Mouse (Mus musculus) c-Kit-positive CD71-negative TER-119-negative erythroid progenitor cells, embryonic 14.5 days (primary cell): ENCODE results near the gene Il2ra.
A peak's percentile ranks its signal among the peaks of the same experiment; 100 is the strongest.

ENCODE experiments used
- DNase-seq: peaks from one replicate; pipeline ENCODE4 v3.0.0-alpha.2; 2013; ENCODE audit warnings: low read depth

Il2ra gene

DNA sequence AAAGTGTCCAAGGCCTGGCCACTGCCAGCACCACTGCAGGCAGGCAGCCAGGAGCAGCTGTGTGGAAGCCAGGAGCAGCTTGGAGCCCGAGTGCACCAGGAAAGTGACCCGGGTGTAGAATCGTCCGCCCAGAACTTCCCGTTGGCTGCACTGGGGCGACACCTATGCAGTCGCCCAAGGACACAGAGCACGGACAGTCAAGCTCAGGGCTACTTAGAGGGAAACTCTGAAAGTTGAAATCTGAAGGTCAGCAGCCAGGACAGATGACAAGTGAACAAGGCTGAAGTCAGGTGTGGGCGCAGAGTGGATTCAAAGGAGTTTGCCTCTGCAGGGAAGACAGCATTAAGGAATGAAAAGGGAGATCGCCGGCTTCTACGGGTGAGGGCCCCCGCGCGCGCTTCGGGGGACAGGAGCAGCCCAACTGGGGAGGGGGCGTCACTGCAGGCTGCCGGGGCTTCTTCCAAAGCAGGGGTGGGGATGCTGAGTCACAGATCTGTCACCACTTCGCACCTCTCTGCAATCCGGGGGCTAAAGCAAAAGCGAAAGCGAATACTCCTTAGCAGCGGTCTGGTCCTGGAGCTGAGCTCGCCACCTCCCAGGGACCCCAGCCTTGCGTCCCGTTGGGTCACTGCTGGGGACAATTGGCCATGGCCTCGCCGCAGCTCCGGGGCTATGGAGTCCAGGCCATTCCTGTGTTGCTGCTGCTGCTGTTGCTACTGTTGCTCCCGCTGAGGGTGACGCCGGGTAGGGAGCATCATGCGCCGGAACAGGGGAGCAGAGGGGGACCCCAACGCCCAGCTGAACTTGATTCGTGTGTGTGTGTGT lies 62.8 kb downstream of the Il2ra start, which contains the start of gene Il15ra:
Gene Il15ra (plus strand): TSS at position 90 of the 825 bp plus-strand sequence.
- peak; percentile 32 for DNase-seq

DNA sequence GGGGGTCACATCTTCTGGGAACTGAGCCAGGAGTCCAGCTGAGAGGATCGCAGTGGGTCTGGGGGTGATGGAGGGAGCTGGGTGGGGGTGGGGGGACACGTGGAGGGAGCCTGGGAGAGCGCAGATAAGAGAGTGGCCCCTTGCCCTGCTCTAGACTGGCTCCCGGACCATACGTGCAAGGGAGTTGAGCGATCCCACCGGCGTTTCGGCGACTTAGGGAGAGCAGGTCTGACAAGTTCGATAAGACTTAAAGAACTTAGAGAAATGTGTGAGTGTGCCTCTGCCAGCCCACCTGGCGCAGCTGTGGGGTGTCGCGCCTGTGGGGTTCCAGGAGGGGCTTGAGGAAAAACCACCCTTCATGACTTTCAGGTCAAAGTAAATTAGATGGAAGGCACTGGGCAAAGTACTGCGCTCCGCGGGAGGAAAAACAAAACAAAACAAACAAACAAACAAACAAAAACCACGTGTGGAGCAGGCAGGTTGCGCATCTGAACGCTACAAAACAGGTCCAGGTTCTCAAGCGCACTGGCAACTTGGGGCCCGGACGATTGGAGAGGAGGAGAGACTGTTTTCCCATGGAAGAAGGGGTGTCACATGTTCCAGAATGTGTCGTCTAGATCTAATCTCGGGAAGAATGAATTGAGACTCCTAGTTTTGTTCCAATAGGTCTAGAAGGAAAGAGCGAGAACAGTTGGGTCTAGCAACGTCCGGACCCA lies 63.6 kb downstream of the Il2ra start:
- no peak for DNase-seq

GRCm38 (mm10) chr2:11706746-11707065 lies 64.1 kb downstream of the Il2ra start:
- DNase-seq, result no peak

DNA sequence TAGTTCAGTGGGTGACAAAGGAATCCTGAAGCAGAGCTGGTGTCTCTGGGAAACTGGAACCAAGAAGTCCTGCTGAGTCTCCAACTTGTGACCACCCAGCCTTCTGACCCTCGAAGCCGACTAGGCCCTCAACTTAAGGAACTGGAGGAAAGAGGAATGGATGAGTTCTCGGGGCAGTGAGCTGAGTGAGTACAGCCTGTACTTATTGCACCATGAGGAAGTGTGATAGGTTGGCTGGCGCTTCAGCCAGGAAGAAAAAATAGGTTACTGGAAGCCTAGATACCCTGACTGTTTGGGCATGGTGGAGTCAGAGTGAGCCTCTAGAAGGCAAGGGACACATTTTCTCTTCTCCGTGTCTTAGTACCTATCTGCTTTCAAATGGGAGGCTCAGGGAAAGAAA lies 65.9 kb downstream of the Il2ra start:
- DNase-seq, result no peak

GRCm38 (mm10) chr2:11710101-11710500 lies 67.5 kb downstream of the Il2ra start:
- peak; percentile 36 for DNase-seq

GRCm38 (mm10) chr2:11712483-11712990 lies 69.9 kb downstream of the Il2ra start:
- no peak for DNase-seq

GRCm38 (mm10) chr2:11713021-11713420 lies 70.4 kb downstream of the Il2ra start:
- no peak for DNase-seq

- no peak for DNase-seq
Measured at GRCm38 (mm10) chr2:11714535-11714934, 71.9 kb downstream of the Il2ra start.

DNA sequence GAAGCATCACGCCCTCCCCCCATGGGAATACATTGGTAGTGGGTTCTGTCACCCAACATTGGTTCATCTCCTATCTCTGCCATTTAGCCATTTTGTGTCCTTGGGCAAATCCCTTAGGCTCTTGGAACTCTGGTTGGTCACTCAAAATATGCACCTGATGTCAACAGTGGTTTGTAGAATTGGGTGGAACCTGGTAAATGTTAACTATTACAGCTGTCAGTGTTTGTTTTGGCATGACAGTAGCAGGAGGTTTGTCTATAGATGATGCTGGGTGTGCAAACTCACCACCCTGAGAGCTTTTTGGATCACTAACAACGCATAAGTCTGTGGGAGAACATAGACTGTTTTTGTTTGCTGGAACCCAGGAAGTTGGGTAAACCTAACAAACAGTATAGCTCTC lies 76.0 kb downstream of the Il2ra start:
- no peak for DNase-seq

DNA sequence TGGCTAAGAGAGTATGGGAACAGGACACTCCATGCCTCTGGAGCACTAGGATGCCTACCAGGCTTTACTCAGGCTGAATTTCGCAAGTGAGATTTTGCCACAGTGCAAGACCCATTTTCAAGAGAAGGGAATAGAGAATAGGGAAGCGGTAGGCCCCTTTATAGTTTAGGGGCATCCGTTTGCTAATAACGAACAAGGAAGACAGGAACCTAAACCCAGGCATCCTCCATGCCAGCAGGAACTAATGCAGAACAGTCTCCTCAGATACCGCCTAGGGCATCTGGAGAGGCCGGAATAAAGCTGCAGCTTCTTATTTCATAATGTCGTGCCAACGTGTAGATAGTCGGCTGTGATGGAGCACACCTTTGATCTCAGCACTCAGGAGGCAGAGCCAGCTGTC lies 80.0 kb downstream of the Il2ra start:
- DNase-seq, result no peak

- no peak for DNase-seq
Measured at GRCm38 (mm10) chr2:11727574-11727973, 85.0 kb downstream of the Il2ra start.

DNA sequence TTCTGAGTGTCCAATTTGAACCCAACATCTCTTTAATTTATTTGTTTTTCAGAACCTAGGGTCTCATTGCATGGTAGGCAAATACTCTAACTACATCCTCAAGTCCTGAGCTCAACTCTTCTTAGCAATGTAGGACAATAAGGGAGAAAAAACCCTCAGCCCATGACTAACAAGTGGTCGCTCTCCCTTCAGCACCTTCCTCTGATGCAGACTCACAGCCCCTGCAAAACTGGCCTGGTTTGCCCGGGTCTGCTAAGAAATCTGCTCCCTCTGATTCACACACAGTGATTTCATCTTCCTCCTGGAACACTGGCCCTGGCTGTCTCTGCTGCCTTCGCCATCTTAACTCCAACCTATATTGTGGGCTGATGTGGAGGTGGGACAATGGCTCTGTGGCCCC lies 86.5 kb downstream of the Il2ra start:
- no peak for DNase-seq

DNA sequence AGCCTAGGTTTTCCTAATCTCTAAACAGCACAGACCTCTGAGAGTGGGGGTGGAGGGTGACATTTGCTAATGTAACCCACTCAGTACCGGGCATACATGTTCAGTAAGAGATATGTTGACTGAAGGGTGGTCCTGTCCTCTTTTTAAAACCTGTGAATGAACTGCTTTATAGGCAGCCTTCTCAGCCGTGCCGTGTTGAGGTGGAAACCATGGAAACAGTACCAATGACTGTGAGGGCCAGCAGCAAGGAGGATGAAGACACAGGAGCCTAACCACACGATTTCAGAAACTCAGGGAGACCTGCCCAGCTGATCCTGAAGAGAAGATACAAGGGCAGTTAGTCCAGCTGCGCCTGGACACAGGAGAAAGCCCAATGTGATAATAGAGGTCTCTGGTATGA lies 90.4 kb downstream of the Il2ra start:
- no peak for DNase-seq

DNA sequence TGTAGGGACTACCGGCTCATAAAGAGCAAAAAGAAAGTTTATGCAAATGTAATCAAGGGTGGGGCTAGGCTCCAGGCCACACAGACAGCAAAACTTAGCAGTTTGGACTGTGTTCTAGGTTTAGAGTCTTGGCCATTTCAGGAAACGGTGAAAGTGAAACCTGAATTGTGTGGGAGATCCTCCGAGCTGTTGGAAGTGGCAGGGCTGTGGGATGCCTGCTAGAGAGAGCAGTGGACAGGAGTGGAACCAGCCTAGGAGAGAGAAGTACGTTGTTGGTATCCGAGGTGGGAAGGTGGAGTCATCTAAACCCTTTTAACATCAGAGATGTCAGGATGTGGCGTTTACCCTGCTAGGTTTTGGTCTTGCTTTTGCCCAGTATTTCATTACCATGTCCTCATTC lies 93.2 kb downstream of the Il2ra start:
- no peak for DNase-seq

DNA sequence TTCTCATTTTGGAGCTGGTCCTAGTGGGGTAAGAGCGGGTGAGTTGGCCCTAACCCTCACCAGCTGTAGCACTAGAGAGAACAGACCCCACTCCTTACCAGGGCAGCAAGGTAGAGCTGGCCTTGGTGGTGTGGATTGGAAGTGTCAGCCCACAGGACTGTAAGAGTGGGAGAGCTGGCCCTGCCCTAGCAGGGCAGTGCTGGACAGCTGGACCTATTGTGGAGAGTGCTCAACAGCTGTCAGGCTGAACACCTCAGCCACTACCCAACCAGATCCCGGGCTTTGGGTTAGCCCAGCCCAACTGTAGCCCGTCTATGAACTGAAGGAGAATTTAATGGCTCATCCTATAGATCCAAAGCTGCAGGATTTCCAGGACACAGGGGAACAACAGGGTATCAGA lies 96.2 kb downstream of the Il2ra start:
- DNase-seq, result no peak

DNA sequence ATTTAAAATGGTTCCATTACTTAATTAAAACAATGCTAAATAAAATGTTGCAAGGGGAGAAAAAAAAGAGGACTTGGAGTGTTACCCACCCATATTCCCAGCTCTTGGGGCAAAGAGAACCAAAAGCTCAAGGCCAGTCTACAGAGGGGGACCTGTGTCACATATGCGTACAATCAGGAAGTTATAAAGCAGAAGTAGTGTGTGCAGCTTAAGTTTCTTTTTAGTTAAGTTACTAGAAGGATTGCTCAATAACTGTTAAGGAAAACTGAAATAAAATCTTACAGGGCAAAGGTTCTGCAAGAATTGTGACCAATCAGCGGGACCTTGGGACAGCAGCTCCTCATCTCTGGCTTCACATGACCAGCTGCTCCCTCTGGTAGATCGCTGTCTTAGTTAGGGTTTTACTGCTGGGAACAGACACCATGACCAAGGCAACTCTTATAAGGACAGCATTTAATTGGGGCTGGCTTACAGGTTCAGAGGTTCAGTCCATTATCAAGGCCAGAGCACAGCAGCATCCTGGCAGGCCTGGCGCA lies 97.0 kb downstream of the Il2ra start:
- peak; percentile 6 for DNase-seq
